Mouse (Mus musculus): ENCODE measurements at regions not wholly inside any gene's neighbourhood (a gene's known extent, or its start where the extent isn't known, plus 50 kb on each side); places are given as distances from the start of the nearest gene placed in this dataset.

DNA sequence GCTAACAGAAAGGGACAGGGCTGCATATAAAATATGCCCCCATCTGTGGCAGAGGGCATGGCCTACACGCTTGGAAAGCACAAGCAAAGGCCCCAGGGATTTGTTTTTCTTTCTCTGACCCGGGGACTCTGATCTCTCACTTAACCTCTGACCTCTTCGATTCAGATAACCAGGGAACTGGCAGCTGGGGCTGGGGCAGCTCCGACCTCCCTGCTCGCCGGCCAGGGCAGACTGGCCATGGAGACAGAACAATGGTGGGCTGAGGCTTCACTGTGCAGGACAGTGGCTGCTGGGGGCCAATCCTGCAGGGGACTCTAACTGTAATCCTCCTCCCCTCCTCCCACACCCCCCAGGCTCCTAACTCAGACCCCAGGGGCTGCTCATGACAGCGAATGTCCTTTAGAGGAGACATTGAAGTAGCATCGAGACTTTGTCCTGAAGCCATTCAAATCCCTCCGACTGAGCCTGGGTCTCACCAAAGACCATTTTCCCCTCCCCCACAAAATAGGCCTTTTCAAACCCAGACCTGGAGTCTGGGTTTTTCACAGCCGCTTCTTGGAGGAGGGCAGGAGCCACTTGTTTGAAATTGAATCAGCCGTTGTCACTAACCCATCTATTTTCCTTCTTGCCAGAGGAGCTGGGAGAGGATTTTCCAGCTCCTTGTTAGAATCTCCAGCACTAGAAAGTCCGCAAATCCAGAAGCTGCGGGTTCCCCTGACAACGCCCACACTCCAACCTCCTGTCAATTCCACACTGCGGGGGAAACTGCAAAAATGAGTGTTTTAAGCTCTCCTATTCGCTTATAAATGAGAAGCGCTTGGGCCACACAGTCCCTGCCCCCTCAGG, 145.6 kb upstream of the Rybp start:
- intact Hi-C loops (cut with DNase I): no loop called here
- peak; percentile 61 to 68 for DNase-seq (ENCODE audit: low spot score in 2 of 2)

DNA sequence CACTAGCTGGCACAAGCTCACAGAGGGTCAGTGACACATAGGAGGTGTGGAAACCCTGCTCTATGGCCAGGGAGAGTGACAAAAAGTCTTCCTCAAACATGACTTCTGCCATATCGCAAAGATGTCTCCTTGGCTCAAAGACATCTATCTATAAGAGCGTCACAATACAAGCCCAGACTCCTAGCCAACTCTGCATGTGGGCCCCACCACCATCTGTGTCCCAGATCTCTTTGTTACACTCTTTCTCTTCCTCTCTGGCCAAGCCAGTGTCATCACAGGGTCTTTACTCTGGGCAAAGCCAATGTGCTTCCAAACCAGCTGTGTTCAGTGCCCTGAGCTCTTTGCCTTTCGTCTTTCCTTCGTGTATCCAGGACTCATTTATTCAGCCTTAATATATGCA, 143.0 kb upstream of the Rybp start:
- intact Hi-C loops (cut with DNase I): no loop called here
- no peak for DNase-seq (ENCODE audit: low spot score in 2 of 2)

DNA sequence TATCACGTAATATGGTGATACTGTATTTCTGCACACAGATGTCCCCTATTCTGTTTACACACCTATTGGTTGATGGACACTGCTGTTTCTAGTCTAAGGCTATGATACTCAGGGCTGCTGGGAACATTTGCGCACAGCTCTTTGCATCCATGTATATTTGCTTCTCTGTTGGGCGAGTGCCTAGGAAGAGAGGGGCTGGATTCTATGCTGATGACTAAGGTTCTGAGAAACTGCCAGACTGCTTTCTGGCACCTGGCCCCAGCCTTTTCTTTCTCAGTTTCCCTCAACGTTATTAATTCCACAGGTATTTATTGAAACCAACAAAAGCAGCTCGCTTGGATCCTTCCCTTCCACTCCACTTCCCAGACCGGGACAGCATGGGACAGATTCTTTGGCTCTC, 142.2 kb upstream of the Rybp start:
- DNase-seq (ENCODE audit: low spot score in 2 of 2): peak; percentile 26 to 57
- intact Hi-C loops (cut with DNase I): no loop called here

DNA sequence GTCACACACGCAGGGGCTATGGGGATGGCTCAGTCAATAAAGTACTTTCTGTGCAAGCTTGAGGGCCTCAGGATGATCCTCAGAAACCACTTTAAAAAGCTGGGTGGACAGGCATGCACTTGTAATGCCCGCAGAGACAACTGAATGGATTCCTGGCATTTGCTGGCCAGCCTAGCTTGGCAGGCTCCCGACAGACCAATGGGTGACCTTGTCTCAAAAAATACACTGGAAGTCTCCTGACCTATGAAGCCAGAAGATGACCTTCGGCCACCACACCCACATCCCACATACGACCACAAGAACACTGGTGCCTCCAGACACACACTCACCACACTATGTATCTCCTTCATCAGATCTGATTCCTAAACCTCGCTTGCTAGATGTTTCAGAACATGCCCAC, 141.5 kb upstream of the Rybp start:
- no peak for DNase-seq (ENCODE audit: low spot score in 2 of 2)
- intact Hi-C loops (cut with DNase I): no loop called here

DNA sequence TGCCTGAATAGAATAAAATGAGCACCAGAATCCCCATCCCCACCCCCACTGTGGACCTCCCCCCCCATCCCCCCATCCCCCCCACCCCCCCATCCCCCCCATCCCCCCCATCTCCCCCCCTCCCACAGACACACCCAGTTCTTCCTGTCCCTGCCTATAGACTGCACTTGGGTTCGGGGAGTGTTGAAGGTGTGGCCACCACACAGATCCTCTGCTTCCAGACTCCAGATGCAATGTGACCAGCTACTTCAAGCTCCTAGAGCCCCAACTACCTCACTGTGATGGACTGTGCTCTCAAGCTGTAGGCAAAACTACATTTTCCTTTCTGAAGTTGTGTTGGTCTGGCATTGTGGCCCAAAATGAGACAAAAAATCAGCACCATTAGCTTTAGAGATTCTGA, 138.3 kb upstream of the Rybp start:
- intact Hi-C loops (cut with DNase I): no loop called here
- no peak for DNase-seq (ENCODE audit: low spot score in 2 of 2)

DNA sequence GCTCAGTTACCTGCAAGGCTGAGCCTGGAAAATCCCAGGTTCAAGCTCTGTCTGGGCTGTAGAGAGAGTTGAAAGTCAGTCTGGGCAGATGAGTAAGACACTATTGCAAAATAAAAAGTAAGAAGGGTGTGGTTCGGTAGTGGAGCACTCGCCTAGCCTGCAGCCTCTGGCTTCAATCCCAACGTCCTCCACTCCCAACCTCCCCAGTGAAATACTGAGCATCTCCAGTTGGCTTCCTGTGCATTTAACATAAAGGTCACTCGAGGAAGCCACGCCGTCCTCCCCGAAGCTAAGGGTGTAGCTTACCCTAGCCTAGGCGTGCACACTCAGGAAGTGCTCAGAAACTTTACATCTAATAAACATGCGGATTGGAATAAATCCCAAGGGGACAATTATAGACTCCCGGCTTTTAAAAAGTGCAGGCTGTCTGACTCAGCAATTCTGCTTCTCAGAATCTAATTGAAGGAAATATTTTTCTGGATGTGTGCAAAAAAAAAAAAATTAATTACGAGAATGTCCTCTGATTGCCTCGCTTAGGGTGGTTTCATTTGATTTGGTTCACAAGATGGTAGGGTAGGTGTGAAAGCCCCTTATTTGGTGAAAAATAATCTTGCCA, 137.6 kb upstream of the Rybp start:
- intact Hi-C loops (cut with DNase I): no loop called here
- DNase-seq (ENCODE audit: low spot score in 2 of 2): no peak

DNA sequence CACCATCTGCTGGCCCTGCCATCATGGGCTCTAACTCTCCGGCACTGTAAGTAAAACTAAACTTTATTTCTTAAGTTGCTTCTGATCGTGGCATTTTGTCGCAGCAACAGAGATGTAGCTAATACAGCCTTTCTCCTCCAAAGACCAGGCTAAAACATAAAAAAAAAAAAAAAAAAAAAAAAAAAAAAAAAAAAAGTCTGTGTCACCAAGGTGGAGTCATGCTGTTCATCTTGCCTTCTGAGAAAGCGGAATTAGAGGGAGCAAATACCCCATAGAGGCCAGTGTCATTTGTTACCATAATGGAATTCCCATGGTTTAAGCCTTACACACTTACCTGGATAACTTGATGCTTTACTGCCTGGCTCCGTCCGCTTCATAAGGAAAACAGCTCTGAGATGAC, 136.9 kb upstream of the Rybp start:
- no peak for DNase-seq (ENCODE audit: low spot score in 2 of 2)
- intact Hi-C loops (cut with DNase I): no loop called here

DNA sequence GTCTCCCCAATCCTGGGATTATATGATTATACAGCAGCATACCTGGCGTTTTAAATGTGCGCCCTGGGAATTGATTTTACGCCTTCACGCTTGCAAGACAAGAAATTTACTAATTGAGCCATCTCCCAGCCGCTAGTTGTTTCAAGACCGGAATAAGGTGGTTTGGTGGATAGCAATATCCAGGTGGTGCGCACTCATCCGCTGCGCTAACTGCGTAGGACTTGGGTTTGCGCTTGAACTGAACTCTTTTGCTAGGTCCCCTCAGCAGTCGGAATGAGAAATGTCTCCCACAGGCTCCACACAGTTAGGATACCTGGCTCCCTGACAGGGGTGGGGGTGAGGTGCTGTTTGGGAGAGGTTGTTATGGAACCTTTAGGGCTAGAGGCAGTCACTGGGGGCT, 136.4 kb upstream of the Rybp start:
- intact Hi-C loops (cut with DNase I): no loop called here
- no peak for DNase-seq (ENCODE audit: low spot score in 2 of 2)

DNA sequence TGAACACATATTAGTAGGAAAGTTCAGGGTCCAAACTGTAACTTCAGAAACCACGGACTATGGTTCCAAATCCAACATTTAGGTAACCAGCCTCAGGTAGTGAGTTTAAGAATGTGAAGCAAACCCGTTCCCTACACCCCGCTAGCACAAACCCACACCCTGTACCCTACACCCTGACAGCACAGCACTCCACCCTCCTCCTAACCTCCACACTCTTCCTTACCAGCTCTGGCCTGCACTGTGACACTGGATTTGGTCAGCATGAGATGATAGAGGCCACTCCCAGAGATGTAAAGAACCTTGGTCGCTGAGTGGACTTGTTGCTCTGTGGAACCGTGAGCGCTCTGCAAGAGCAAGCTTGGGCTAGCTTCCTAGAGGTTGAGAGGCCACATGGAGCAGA, 135.3 kb upstream of the Rybp start:
- intact Hi-C loops (cut with DNase I): no loop called here
- no peak for DNase-seq (ENCODE audit: low spot score in 2 of 2)

DNA sequence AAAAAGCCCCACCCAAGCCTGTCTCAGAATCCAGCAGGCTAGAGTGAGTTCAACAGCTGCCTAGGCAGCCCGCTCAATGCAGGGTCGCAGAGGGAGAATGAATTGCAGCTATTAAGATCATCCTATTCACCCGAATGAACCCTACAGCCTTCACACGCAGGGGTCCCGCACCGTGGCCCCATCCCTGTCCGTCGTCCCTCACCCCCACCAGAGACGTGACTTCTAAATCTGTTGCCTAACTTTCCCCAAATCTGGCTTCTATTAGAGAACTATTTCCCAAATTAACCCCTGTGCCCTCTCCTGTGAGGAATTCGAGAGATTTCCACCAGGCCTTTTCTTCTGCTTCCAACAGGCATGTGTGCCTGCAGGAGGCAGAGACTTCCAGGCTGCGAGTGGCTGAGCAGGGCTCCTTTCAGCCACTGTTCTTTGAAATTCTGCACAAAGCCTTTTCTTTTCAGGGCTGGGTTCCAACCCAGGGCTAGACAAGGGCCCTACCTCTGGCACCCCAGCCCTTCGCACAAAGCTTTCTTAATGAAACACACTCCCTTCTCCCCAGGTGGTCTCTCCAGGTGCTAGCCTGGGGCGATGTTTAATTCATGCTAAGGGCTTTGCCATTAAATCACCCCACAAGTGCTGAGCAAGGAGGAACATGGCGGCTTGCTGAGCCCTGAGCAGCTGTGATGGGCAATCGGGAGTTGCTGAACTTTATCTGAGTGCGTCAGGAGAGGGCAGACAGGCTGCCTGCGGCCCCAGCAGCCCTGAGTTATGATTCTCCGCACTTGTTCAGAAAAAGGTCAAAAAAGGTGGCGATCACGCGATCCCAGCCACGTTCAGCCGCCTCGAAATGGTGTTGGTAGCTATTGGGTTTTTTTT, 134.7 kb upstream of the Rybp start:
- intact Hi-C loops (cut with DNase I): no loop called here
- no peak for DNase-seq (ENCODE audit: low spot score in 2 of 2)

DNA sequence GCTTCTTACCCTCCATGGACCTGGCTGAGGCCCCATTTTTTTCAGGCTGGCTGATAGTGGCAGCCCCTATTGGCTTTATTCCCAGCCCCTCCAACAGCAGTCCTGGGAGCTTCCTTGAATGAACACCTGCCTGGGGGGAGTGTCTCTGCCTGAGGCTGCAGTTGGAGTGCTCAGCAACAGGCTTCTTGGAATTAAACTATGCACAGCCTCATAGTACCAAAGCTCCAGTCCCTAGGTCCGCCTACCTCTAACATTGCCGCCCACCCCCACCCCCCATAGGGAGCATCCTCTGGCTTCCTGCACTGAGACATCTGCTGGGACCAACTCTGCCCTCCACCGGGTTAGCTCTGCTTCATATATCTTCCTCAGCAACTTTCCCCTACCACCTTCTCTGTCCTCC, 133.3 kb upstream of the Rybp start:
- intact Hi-C loops (cut with DNase I): no loop called here
- no peak for DNase-seq (ENCODE audit: low spot score in 2 of 2)

DNA sequence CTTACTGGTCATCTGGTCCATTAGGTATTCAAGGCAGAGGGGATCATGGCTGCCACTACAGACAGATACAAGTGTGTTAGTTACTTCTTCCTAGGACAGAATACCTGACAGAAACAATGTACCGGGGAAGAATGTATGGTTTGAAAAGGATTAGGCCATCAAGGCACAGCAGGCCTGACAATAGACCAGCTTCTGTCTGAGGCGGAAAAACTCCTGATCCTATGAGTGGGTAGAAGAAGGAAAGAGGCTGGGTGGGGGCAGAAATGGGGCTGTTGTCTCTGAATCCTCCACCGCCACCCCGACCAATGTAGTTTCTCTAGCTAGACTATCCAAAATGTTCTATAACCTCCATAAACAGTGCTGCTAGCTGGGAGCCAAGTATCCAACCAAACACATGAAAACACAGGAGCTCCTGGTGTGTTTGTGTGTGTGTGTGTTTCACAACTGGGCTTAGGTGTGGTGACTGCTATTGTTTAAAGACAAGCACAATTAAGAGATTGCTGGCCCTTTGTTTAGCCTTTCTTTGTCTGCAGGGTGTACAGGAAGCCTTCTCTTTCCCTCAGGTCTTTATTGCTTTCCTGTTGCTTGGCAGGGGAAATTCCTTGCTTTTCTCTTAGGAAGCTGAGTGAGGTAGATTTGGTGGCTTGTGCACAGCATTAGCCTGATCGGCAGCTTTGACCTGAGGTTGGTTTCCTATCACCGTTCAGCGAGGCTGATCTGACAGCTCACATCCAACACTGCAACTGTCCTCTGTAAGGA, 132.7 kb upstream of the Rybp start:
- no peak for DNase-seq (ENCODE audit: low spot score in 2 of 2)
- intact Hi-C loops (cut with DNase I): no loop called here

DNA sequence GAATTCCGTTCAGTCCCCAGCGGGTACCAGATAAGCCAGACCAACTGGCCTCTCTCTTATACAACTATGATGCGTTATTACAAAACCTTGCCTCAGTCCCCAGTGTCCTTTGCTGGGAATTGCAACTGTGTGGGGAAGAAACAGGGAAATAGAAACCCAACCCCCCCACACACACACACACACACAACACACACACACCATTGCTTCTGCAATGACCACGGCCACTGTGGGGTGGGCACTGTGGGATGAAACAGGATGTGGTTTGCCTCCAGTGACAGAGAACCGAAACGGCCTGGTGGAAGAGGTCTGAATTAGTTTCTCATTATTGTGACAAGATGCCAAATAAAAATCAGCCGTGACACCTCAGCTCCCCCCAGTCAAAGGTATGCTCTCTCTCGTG, 128.8 kb upstream of the Rybp start:
- intact Hi-C loops (cut with DNase I): no loop called here
- no peak for DNase-seq (ENCODE audit: low spot score in 2 of 2)

DNA sequence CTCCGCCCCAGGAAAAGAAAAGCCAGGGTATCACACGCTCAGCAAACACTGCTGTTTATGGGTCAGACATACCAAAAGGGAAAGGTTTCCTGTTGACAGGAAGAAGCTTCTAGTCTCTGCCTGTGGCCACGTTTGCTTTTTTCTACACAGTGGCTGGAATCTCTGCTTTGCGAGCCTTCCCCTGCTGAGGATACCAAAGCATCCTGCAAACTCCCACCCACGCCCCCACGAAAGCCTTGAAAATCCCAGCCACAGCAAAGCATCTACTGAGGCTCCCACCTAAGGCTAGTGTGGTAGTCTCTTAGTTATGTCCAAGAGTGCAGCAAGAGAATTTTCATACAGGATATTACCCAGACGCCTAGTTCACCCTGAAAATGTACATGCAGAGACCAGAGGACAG, 128.2 kb upstream of the Rybp start:
- DNase-seq (ENCODE audit: low spot score in 2 of 2): no peak
- intact Hi-C loops (cut with DNase I): no loop called here

DNA sequence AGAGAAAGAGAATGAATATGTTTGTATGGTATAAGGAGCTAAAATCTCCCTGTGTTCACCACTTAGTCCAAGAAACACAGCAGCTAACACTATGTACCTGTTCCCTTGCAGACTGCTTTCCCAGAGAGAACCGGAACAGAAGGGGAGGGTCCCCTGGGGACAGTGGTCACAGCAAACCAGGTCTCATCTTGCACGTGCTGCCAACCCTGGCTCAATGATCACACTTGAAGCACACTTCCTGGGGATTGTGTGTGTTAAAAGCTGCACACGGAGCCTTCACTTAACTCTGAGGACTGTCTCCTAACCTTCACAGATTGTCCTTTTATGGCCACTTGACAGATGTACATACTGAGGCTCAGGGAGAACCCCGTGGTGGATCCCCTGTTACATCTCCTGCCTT, 127.6 kb upstream of the Rybp start:
- no peak for DNase-seq (ENCODE audit: low spot score in 2 of 2)
- intact Hi-C loops (cut with DNase I): no loop called here

DNA sequence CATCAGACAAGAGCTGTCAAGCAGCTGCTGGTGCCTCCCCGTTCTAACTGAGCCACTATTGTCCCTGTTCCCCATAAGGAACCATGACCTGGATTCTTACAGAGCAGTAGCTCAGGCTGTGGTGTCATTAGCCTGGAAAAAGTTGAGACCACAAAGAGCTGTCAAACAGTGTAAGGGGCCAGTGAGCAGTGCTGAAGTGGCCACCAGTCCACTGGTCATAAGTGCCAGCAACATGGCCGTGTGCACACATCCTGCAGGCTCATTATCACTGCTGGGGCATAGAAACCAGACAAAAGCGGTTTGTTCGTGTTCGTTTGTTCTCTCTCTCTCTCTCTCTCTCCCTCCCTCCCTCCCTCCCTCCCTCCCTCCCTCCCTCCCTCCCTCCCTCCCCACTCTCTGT, 125.2 kb upstream of the Rybp start:
- intact Hi-C loops (cut with DNase I): no loop called here

DNA sequence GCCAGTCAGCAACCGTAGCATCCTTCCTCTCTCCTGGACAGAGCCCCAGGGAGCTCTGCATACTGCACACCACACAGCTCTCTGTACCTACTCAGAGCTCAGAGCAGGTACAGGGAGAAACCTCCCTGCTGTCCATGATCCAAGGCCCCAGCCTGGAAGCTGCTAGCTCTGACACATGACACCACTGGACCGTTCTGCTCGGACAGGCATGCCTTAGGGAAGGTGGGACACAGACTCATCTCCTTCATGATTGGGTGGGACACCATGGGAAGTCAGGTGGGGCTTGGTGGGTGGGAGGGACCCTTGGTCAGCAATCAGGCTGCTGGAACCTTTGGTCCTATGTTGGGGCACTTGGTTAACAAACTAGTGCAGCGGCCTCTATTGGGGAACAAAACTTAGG, 124.7 kb upstream of the Rybp start:
- intact Hi-C loops (cut with DNase I): no loop called here
- no peak for DNase-seq (ENCODE audit: low spot score in 2 of 2)

More for the DNA sequence above, 125.2 kb upstream of the Rybp start:
- DNase-seq (ENCODE audit: low spot score in 2 of 2): no peak

DNA sequence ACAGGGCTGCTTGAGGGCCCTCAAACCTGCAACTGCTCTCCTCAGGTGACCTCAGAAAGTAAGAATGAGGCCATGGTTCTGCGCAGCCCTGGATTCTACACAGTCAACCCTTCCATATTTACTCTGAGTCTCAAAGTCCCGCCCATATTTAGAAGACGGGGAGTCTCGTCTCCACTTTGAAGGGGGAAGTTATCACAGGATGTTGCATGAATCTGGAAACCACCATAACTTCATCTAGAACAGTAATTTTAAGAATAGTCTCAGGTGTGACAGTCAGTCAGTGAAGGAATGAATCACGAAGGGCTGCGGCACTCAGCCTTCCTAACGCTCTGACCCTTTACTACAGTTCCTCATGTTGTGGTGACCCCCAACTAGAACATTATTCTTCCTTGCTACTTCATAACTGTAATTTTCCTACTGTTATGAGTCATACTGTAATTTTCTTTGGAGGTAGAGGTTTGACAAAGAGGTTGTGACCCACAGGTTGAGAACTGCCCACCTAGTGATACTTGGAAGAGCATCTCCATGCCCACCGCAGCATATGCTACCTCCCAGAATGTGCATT, 122.9 kb upstream of the Rybp start:
- intact Hi-C loops (cut with DNase I): no loop called here
- DNase-seq (ENCODE audit: low spot score in 2 of 2): no peak

DNA sequence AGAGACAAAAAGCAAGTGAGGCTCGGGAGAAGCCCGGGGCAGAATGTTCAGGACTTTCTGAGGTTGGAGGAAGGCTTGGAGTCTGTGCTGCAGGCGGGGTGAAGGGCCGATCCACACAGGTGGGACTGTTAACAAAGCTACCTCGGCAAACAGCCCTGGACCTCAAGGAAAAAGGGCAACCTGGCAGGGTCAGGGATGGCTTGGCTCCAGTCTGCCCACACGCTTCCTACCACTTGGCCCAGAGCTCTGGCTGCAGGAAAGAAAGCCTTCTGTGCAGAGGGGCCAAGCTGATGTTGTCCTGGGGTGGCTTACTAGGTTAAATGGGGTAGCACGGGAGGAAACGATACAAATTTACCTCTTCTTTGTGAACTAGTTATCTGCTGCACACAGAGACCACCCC, 121.5 kb upstream of the Rybp start:
- intact Hi-C loops (cut with DNase I): no loop called here
- no peak for DNase-seq (ENCODE audit: low spot score in 2 of 2)

DNA sequence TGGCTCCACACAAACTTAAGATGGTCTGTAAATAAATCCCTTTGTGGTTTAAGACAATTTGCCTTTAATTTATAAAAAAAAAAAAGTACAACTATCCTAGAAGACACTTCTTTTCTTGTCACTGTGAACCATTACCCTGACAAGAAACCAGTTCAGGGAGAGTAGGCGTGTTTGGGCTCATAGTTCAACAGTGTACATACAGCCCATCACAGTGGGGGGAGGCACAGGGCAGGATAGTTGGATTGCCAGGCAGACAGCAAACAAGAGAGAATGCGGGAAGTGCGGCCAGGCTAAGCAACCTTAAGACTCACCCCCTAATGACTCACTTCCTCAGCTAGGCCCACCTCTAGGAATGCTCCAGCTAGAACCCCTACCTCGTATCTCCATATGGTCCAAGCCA, 119.2 kb upstream of the Rybp start:
- DNase-seq (ENCODE audit: low spot score in 2 of 2): no peak
- intact Hi-C loops (cut with DNase I): no loop called here
